Comparison of ENCODE assay signal across 7 mouse cellular contexts in genomic region chr17:64346135-64346534, GRCm38 (mm10). TPM values are rescaled to one million over a fixed set of nuclear protein-coding genes. Genes with fewer than 3 reads are reported as not detected.
DNase-seq lines count a peak whose midpoint lies in the region; ATAC-seq and TF ChIP-seq lines count a peak whose summit lies in the region.

No protein-coding gene starts in this region.

- peak overlapping the region; percentile 15; the same call in 1 of the 2 replicates for H3K9ac ChIP-seq in kidney, postnatal 0 days (ENCODE audit: low read depth, low read length)
- H3K9ac ChIP-seq in embryonic facial prominence, embryonic 13.5 days: peak overlapping the region; percentile 55; the same call in 1 of the 2 replicates
- peak overlapping the region; percentile 39 for H3K9ac ChIP-seq in heart, postnatal 0 days (replicated peaks; ENCODE audit: low read depth, low read length)

- no peak for TF ChIP-seq POLR2A in olfactory bulb, adult 2 months (IDR thresholded peaks at IDR 0.05; ENCODE audit: insufficient read depth, low read depth, low read length)

- 16% methylated on average over 17 of the region's 17 CpGs for WGBS in kidney, postnatal 0 days
- WGBS in embryonic facial prominence, embryonic 13.5 days: 8% methylated on average over 17 of the region's 17 CpGs
- WGBS in heart, postnatal 0 days: 18% methylated on average over 17 of the region's 17 CpGs
- WGBS in olfactory bulb, adult 2 months: 10% methylated on average over 17 of the region's 17 CpGs

- H3K4me1 ChIP-seq in kidney, postnatal 0 days (replicated peaks; ENCODE audit: insufficient read depth, low read length): peaks cover 5% of the 10 kb centered on the region; the same call in 1 of the 2 replicates
- no peaks in the 10 kb centered on the region for H3K4me1 ChIP-seq in embryonic facial prominence, embryonic 13.5 days
- H3K4me1 ChIP-seq in heart, postnatal 0 days (ENCODE audit: control insufficient read depth, insufficient read depth): peaks cover 6% of the 10 kb centered on the region; the same call in 1 of the 2 replicates
- peaks cover 3% of the 10 kb centered on the region; the same call in 1 of the 2 replicates for H3K4me1 ChIP-seq in olfactory bulb, adult 2 months (ENCODE audit: control insufficient read depth, insufficient read depth, low read length)

- H3K4me2 ChIP-seq in kidney, postnatal 0 days (ENCODE audit: low read length): peak overlapping the region; percentile 60
- peak overlapping the region; percentile 61 for H3K4me2 ChIP-seq in embryonic facial prominence, embryonic 13.5 days
- peak overlapping the region; percentile 57 for H3K4me2 ChIP-seq in heart, postnatal 0 days (ENCODE audit: low read depth, low read length)

- no peak overlapping the region for H3K27ac ChIP-seq in kidney, postnatal 0 days
- H3K27ac ChIP-seq in embryonic facial prominence, embryonic 13.5 days: no peak overlapping the region
- no peak overlapping the region for H3K27ac ChIP-seq in heart, postnatal 0 days (ENCODE audit: low read depth)
- no peak overlapping the region for H3K27ac ChIP-seq in olfactory bulb, adult 2 months (ENCODE audit: insufficient read depth, low read depth, low read length)

- peak; percentile 22 for DNase-seq in kidney, postnatal 0 days (ENCODE audit: low spot score)
- no peak for DNase-seq in kidney, adult 9 months
- DNase-seq in heart, postnatal 0 days (ENCODE audit: low spot score): no peak
- no peak for DNase-seq in ovary, postnatal 14 days (ENCODE audit: low spot score)

- H3K27me3 ChIP-seq in kidney, postnatal 0 days (ENCODE audit: insufficient read depth, low read length): no peaks in the 10 kb centered on the region
- H3K27me3 ChIP-seq in embryonic facial prominence, embryonic 13.5 days: no peaks in the 10 kb centered on the region
- no peaks in the 10 kb centered on the region for H3K27me3 ChIP-seq in heart, postnatal 0 days (ENCODE audit: control insufficient read depth, insufficient read depth, low read length)

- TF ChIP-seq EP300 in heart, postnatal 0 days (IDR thresholded peaks at IDR 0.05; ENCODE audit: low read depth): no peak

- H3K9me3 ChIP-seq in kidney, postnatal 0 days (replicated peaks; ENCODE audit: low read length): no peaks in the 10 kb centered on the region
- no peaks in the 10 kb centered on the region for H3K9me3 ChIP-seq in embryonic facial prominence, embryonic 13.5 days
- no peaks in the 10 kb centered on the region for H3K9me3 ChIP-seq in heart, postnatal 0 days (replicated peaks; ENCODE audit: control insufficient read depth, low read length)

- no peak for ATAC-seq in kidney, postnatal 0 days (replicated peaks; ENCODE audit: low FRiP score, low read depth)
- ATAC-seq in embryonic facial prominence, embryonic 13.5 days (ENCODE audit: insufficient number of reproducible peaks, insufficient read depth, low FRiP score, low TSS enrichment, low read depth): no peak
- no peak for ATAC-seq in heart, postnatal 0 days (ENCODE audit: insufficient read depth, low read depth)
- no peak for ATAC-seq in granulocyte monocyte progenitor cell, adult 5-6 weeks (replicated peaks; ENCODE audit: poor library complexity, severe bottlenecking)

- TF ChIP-seq CTCF in kidney, postnatal 0 days (IDR thresholded peaks at IDR 0.05; ENCODE audit: low read depth): no peak
- no peak for TF ChIP-seq CTCF in heart, postnatal 0 days (IDR thresholded peaks at IDR 0.05; ENCODE audit: low read depth)
- no peak for TF ChIP-seq CTCF in olfactory bulb, adult 2 months (IDR thresholded peaks at IDR 0.05; ENCODE audit: insufficient read depth, low read depth, low read length)

- H3K36me3 ChIP-seq in kidney, postnatal 0 days (ENCODE audit: insufficient read depth, low read length): no peaks in the 10 kb centered on the region
- H3K36me3 ChIP-seq in embryonic facial prominence, embryonic 13.5 days: no peaks in the 10 kb centered on the region
- no peaks in the 10 kb centered on the region for H3K36me3 ChIP-seq in heart, postnatal 0 days (replicated peaks; ENCODE audit: control insufficient read depth, insufficient read depth, low read length)

- 0 out of 2 replicates have a peak overlapping the region, but pooled peaks have one; percentile 21 for H3K4me3 ChIP-seq in kidney, postnatal 0 days (replicated peaks; ENCODE audit: low read depth, low read length)
- peak overlapping the region; percentile 25 for H3K4me3 ChIP-seq in embryonic facial prominence, embryonic 13.5 days
- H3K4me3 ChIP-seq in heart, postnatal 0 days (ENCODE audit: low read depth, low read length): peak overlapping the region; percentile 25
- peak overlapping the region; percentile 39 for H3K4me3 ChIP-seq in olfactory bulb, adult 2 months (ENCODE audit: insufficient read depth, low read depth, low read length)

RNA-seq across cellular contexts. Expression of gene Pja2, which starts 14.4 kb away (rescaled TPM):
- polyA plus RNA-seq in kidney, postnatal 0 days (2015; fragmentation: Nextera tagmentation; extraction: Ambion mirVana): 58.8 and 63.8 TPM in 2 replicates
- 64.4 and 76.1 TPM in 2 replicates for polyA plus RNA-seq in embryonic facial prominence, embryonic 13.5 days (2015; fragmentation: Nextera tagmentation; extraction: Ambion mirVana)
- 67.9 and 81.0 TPM in 2 replicates for total RNA-seq in heart, postnatal 0 days (2014; rRNA removed; ENCODE audit: low replicate concordance)
- polyA plus RNA-seq in heart, postnatal 0 days (2015; fragmentation: Nextera tagmentation; extraction: Ambion mirVana): 74.6 and 86.3 TPM in 2 replicates
- polyA plus RNA-seq in olfactory bulb, adult 2 months (2012; ENCODE audit: insufficient read depth, insufficient read length, low replicate concordance, missing spikeins): 102 and 214 TPM in 2 replicates
- 23.1 and 23.7 TPM in 2 replicates for total RNA-seq in granulocyte monocyte progenitor cell, adult 5-6 weeks (2014; fragmentation: Nextera tagmentation)
- 25.0 and 25.3 TPM in 2 replicates for total RNA-seq in granulocyte monocyte progenitor cell, adult 5-6 weeks (2017)
